Mouse (Mus musculus): ENCODE measurements around the gene Mindy1. TPM values are rescaled to one million over a fixed set of nuclear protein-coding genes. Genes with fewer than 3 reads are reported as not detected.
A peak's percentile ranks its signal among the peaks of the same experiment; 100 is the strongest.

The Mindy1 gene
- polyA plus RNA-seq, 1 experiment from 2014 or later: 42.9 TPM

- Histone ChIP-seq H3K4me3 (no peak overlapping the region), H3K4me2 (no peak overlapping the region), H3K9ac (no peak overlapping the region), H3K27me3 (no peaks in the 10 kb centered on the region), H3K9me3 (no peaks in the 10 kb centered on the region), H3K36me3 (peaks cover 72% of the 10 kb centered on the region), H3K27ac (no peak overlapping the region), H3K4me1 (0 out of 2 replicates have a peak, but pooled peaks cover 4% of the 10 kb centered on the region)
- WGBS: 75% methylated on average over 11 of the region's 11 CpGs
- ATAC-seq (ENCODE audit: insufficient number of reproducible peaks, insufficient read depth, low FRiP score, low TSS enrichment, low read depth): no peak
Measured at GRCm38 (mm10) chr3:95295321-95296102, 14.4 kb downstream of the Mindy1 start.

- Histone ChIP-seq H3K4me1 (0 out of 2 replicates have a peak, but pooled peaks cover 4% of the 10 kb centered on the region), H3K9ac (no peak overlapping the region), H3K4me2 (no peak overlapping the region), H3K27ac (no peak overlapping the region; the same call in 1 of the 2 replicates), H3K27me3 (no peaks in the 10 kb centered on the region), H3K9me3 (no peaks in the 10 kb centered on the region), H3K36me3 (peaks cover 66% of the 10 kb centered on the region), H3K4me3 (no peak overlapping the region)
- no peak for ATAC-seq (ENCODE audit: insufficient number of reproducible peaks, insufficient read depth, low FRiP score, low TSS enrichment, low read depth)
- 8% methylated on average over 5 of the region's 5 CpGs for WGBS
Measured at GRCm38 (mm10) chr3:95296103-95296469, 14.9 kb downstream of the Mindy1 start.

GRCm38 (mm10) chr3:95298018-95298417 is 16.9 kb downstream of the Mindy1 start:
- Histone ChIP-seq H3K4me3 (no peak overlapping the region), H3K4me2 (no peak overlapping the region), H3K4me1 (0 out of 2 replicates have a peak, but pooled peaks cover 4% of the 10 kb centered on the region), H3K27ac (no peak overlapping the region), H3K36me3 (peaks cover 47% of the 10 kb centered on the region), H3K27me3 (no peaks in the 10 kb centered on the region), H3K9me3 (no peaks in the 10 kb centered on the region), H3K9ac (no peak overlapping the region)
- ATAC-seq (ENCODE audit: insufficient number of reproducible peaks, insufficient read depth, low FRiP score, low TSS enrichment, low read depth): no peak
- 90% methylated on average over 7 of the region's 7 CpGs for WGBS

GRCm38 (mm10) chr3:95301204-95301796 is 20.2 kb downstream of the Mindy1 start:
- H3K4me2 ChIP-seq: no peak overlapping the region

GRCm38 (mm10) chr3:95306244-95306643 is 25.1 kb downstream of the Mindy1 start:
- Histone ChIP-seq H3K4me2 (no peak overlapping the region), H3K4me3 (no peak overlapping the region), H3K9ac (no peak overlapping the region), H3K27ac (no peak overlapping the region), H3K27me3 (no peaks in the 10 kb centered on the region), H3K9me3 (no peaks in the 10 kb centered on the region), H3K4me1 (no peaks in the 10 kb centered on the region), H3K36me3 (no peaks in the 10 kb centered on the region)
- WGBS: 82% methylated on average over 4 of the region's 4 CpGs
- ATAC-seq (ENCODE audit: insufficient number of reproducible peaks, insufficient read depth, low FRiP score, low TSS enrichment, low read depth): no peak

More at GRCm38 (mm10) chr3:95301204-95301796, 20.2 kb downstream of the Mindy1 start:
- no peak overlapping the region for H3K4me3 ChIP-seq
- 78% methylated on average over 3 of the region's 3 CpGs for WGBS
- H3K4me1 ChIP-seq: no peaks in the 10 kb centered on the region
- H3K9me3 ChIP-seq: no peaks in the 10 kb centered on the region
- no peaks in the 10 kb centered on the region for H3K27me3 ChIP-seq
- H3K27ac ChIP-seq: no peak overlapping the region
- no peak for ATAC-seq (ENCODE audit: insufficient number of reproducible peaks, insufficient read depth, low FRiP score, low TSS enrichment, low read depth)
- no peak overlapping the region for H3K9ac ChIP-seq
- peaks cover 17% of the 10 kb centered on the region for H3K36me3 ChIP-seq

GRCm38 (mm10) chr3:95307100-95307499 is 26.0 kb downstream of the Mindy1 start, which contains the start of gene Anxa9:
Gene Anxa9, minus strand, starts transcription at chr3:95307176.
- no peaks in the 10 kb centered on the region for H3K4me1 ChIP-seq
- no peaks in the 10 kb centered on the region for H3K27me3 ChIP-seq
- no peak within 1 kb of the TSS for H3K4me3 ChIP-seq
- no peaks in the 10 kb centered on the region for H3K9me3 ChIP-seq
- no peak within 1 kb of the TSS for H3K27ac ChIP-seq
- no peaks in the 10 kb centered on the region for H3K36me3 ChIP-seq
- 61% methylated on average over 7 of the region's 7 CpGs for WGBS
- H3K4me2 ChIP-seq: no peak within 1 kb of the TSS
- no peak within 1 kb of the TSS for H3K9ac ChIP-seq
- ATAC-seq (ENCODE audit: insufficient number of reproducible peaks, insufficient read depth, low FRiP score, low TSS enrichment, low read depth): no peak

- H3K4me3 ChIP-seq: no peak overlapping the region
- ATAC-seq (ENCODE audit: insufficient number of reproducible peaks, insufficient read depth, low FRiP score, low TSS enrichment, low read depth): no peak
- H3K9me3 ChIP-seq: no peaks in the 10 kb centered on the region
- H3K36me3 ChIP-seq: no peaks in the 10 kb centered on the region
- no peak overlapping the region for H3K27ac ChIP-seq
- H3K4me1 ChIP-seq: peaks cover 5% of the 10 kb centered on the region; the same call in 1 of the 2 replicates
- no peak overlapping the region for H3K9ac ChIP-seq
- no peaks in the 10 kb centered on the region for H3K27me3 ChIP-seq
- H3K4me2 ChIP-seq: no peak overlapping the region
- WGBS: 68% methylated on average over 3 of the region's 3 CpGs
Measured at GRCm38 (mm10) chr3:95310496-95310895, 29.4 kb downstream of the Mindy1 start.

GRCm38 (mm10) chr3:95310968-95311882 is 30.1 kb downstream of the Mindy1 start:
- 65% methylated on average over 9 of the region's 9 CpGs for WGBS
- Histone ChIP-seq H3K4me1 (peaks cover 10% of the 10 kb centered on the region), H3K36me3 (no peaks in the 10 kb centered on the region), H3K4me2 (no peak overlapping the region), H3K9me3 (no peaks in the 10 kb centered on the region), H3K27ac (no peak overlapping the region), H3K27me3 (no peaks in the 10 kb centered on the region), H3K4me3 (no peak overlapping the region), H3K9ac (no peak overlapping the region)
- ATAC-seq (ENCODE audit: insufficient number of reproducible peaks, insufficient read depth, low FRiP score, low TSS enrichment, low read depth): no peak

- H3K9me3 ChIP-seq: no peaks in the 10 kb centered on the region
- H3K4me1 ChIP-seq: peaks cover 20% of the 10 kb centered on the region
- no peaks in the 10 kb centered on the region for H3K27me3 ChIP-seq
- H3K9ac ChIP-seq: no peak overlapping the region
- H3K36me3 ChIP-seq: no peaks in the 10 kb centered on the region
- H3K27ac ChIP-seq: no peak overlapping the region
- no peak for ATAC-seq (ENCODE audit: insufficient number of reproducible peaks, insufficient read depth, low FRiP score, low TSS enrichment, low read depth)
- no peak overlapping the region for H3K4me2 ChIP-seq
- 79% methylated on average over 6 of the region's 6 CpGs for WGBS
- no peak overlapping the region for H3K4me3 ChIP-seq
Measured at GRCm38 (mm10) chr3:95312623-95313022, 31.5 kb downstream of the Mindy1 start.

GRCm38 (mm10) chr3:95313476-95313875 is 32.3 kb downstream of the Mindy1 start:
- no peak for ATAC-seq (ENCODE audit: insufficient number of reproducible peaks, insufficient read depth, low FRiP score, low TSS enrichment, low read depth)
- 46% methylated on average over 7 of the region's 7 CpGs for WGBS
- Histone ChIP-seq H3K27me3 (no peaks in the 10 kb centered on the region), H3K4me2 (no peak overlapping the region), H3K4me3 (no peak overlapping the region), H3K36me3 (no peaks in the 10 kb centered on the region), H3K4me1 (peaks cover 26% of the 10 kb centered on the region), H3K27ac (no peak overlapping the region), H3K9ac (no peak overlapping the region), H3K9me3 (no peaks in the 10 kb centered on the region)

GRCm38 (mm10) chr3:95314075-95314474 is 32.9 kb downstream of the Mindy1 start:
- Histone ChIP-seq H3K4me3 (peak overlapping the region; percentile 88), H3K27ac (no peak overlapping the region), H3K4me1 (peaks cover 32% of the 10 kb centered on the region), H3K9ac (peak overlapping the region; percentile 98), H3K36me3 (peaks cover 5% of the 10 kb centered on the region), H3K27me3 (no peaks in the 10 kb centered on the region), H3K4me2 (peak overlapping the region; percentile 88), H3K9me3 (no peaks in the 10 kb centered on the region)
- WGBS: 62% methylated on average over 6 of the region's 6 CpGs
- ATAC-seq (ENCODE audit: insufficient number of reproducible peaks, insufficient read depth, low FRiP score, low TSS enrichment, low read depth): no peak

All from embryonic facial prominence, embryonic 13.5 days (tissue).